Mouse (Mus musculus): ENCODE data around the gene Defb36.

Gene Defb36

DNA sequence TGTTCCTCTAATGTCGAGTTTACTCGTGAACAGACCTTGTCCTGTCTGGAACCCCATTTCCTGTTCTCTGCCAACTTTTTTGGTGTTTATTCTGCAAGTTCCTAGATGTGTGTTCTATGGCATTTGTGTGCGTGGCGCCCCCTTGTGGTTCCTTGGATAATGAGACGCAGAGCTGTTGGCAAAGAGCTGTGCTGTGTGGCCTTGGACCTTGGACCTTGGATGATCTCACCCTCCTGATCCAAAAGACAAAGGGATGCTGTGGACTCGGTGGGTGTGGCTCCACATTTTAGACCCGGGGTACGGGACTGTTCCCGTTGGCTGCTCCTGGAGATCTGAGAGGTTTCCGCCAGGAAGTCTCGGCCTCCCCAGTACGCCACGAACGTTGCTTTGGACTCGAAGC lies at the start of gene Defb36:
Gene Defb36 (plus strand): TSS at position 271 of the 400 bp plus-strand sequence.
- in situ Hi-C loops (cut with MboI, MseI): no loop called here

- in situ Hi-C loops (cut with MboI, MseI): no loop called here
These were observed 47.5 kb upstream of the Defb36 start for GRCm38 (mm10) chr2:152556655-152557054.

DNA sequence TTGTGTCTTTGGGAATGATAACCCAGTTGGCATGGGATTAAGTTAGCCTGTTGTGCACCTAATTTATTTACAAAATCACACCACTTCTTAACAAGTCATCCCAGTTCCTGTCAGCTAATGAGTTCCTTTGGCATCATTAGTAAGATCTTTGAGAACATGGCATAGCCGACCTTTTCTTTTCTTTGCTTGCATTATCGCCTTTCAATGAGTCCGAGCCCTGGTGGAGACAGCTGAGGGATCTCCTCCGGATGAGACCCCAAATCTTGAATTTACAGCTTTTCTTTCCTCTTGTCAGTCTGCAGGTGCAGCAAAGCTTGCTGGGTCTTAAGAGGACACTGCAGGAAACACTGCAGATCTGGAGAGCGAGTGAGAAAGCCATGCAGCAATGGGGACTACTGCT lies 35.1 kb upstream of the Defb36 start, which contains the start of gene Gm17416:
Gene Gm17416 (plus strand): TSS at position 301 of the 400 bp plus-strand sequence.
- in situ Hi-C loops (cut with MboI, MseI): no loop called here

- in situ Hi-C loops (cut with MboI, MseI): no loop called here
These were observed 34.2 kb upstream of the Defb36 start for GRCm38 (mm10) chr2:152569881-152570280.

DNA sequence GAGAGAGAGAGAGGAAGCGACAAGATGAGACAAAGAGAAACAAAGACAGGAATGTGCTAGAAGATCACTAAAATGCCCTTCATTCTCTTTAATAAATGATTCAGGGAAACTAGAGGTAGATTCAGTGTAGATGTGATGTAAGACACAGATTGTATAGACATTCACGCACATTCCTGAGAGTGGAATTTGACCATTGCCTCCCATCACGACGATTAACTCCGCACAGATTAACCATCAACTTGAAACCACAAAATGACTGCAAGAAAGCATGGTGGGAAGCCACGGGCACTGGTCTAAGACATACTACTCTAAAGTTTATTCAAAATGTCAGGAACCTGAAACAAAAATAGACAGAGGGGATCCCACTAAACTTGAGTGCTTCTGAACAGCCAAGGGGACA lies 33.8 kb upstream of the Defb36 start:
- in situ Hi-C loops (cut with MboI, MseI): no loop called here

- in situ Hi-C loops (cut with MboI, MseI): no loop called here
These were observed 31.9 kb upstream of the Defb36 start, which contains the start of gene Defb21 for GRCm38 (mm10) chr2:152572114-152572794. TSS of gene Defb21 (plus strand) at chr2:152572744.

- in situ Hi-C loops (cut with MboI, MseI): no loop called here
These were observed 30.6 kb upstream of the Defb36 start for GRCm38 (mm10) chr2:152573484-152573883.

DNA sequence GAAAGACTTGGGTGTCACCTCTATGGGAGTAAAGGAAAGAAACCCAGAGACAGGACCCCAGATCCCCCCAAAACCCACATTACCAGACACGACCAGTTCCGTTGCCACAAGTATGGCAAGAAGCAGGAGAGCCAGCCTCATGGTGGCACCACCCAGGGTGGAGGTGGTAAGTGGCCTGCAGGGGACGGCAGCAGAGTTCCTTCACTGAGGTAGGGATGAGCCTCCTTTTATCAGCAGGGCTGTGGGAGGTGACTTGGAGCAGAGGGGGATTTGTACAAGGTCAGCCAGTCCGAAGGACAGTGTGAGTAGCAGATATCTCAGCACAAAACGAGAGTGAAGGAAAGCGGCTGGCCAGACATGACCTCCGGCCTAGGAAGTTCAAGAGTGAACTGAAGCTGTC lies 24.0 kb upstream of the Defb36 start, which contains the start of gene Defb19:
Gene Defb19 (minus strand): TSS at position 206 of the 400 bp plus-strand sequence.
- in situ Hi-C loops (cut with MboI, MseI): no loop called here

DNA sequence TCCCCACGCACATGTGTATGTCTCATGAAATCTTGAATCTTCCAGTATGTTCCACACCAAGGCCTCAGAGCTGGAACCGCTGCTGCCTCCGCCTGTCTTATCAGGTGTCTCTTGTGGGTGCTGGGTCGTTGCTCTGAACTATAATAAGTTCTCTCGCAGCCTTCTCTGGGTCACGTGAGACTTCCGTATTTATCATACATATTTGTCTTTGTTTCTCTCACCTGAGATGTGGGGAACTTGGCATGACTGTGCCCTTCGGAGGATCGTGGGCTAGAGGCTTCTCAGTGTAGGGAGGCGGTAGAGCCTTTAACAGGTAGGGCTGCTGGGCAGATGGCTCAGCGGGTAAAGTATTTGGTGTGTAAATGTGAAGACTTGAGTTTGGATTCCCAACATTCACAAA lies 23.5 kb upstream of the Defb36 start:
- in situ Hi-C loops (cut with MboI, MseI): no loop called here

DNA sequence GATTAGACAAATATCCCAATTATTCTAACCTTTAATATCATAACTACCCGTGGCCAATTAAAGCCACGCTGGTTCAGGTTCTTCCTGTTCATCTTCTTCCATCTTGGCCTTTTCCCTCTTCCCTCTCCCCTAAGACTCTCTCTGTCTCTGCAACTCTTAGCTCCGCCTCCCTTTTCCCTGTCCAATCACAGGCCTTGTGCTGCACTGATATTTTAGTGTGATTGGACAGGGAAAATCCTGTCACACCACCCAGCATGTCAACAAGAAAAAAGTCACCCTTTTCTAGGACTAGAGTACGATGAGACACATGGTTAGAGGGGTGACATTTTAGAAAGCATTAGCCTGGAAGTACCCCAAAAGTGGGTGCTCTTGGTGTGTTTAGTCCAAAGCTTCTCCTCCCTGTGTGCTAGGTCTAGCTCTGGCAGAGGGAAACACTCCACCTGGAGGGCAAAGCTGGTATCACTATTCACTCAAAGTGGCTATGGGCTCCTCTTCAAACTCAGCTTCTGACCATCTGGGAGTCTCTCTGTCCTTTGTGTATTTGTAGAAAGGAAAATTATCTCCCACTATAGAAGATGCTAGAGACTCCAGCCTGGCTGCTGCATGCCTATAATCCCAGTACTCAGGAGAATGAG lies 17.1 kb upstream of the Defb36 start:
- in situ Hi-C loops (cut with MboI, MseI): no loop called here

GRCm38 (mm10) chr2:152588450-152588849 lies 15.7 kb upstream of the Defb36 start:
- in situ Hi-C loops (cut with MboI, MseI): no loop called here

GRCm38 (mm10) chr2:152589021-152589420 lies 15.1 kb upstream of the Defb36 start:
- in situ Hi-C loops (cut with MboI, MseI): no loop called here

- in situ Hi-C loops (cut with MboI, MseI): no loop called here
These were observed 4.8 kb upstream of the Defb36 start, which contains the start of gene Defb45 for GRCm38 (mm10) chr2:152599299-152599698. TSS of gene Defb45 (minus strand) at chr2:152599399.

GRCm38 (mm10) chr2:152600076-152600475 lies 4.1 kb upstream of the Defb36 start:
- in situ Hi-C loops (cut with MboI, MseI): no loop called here

DNA sequence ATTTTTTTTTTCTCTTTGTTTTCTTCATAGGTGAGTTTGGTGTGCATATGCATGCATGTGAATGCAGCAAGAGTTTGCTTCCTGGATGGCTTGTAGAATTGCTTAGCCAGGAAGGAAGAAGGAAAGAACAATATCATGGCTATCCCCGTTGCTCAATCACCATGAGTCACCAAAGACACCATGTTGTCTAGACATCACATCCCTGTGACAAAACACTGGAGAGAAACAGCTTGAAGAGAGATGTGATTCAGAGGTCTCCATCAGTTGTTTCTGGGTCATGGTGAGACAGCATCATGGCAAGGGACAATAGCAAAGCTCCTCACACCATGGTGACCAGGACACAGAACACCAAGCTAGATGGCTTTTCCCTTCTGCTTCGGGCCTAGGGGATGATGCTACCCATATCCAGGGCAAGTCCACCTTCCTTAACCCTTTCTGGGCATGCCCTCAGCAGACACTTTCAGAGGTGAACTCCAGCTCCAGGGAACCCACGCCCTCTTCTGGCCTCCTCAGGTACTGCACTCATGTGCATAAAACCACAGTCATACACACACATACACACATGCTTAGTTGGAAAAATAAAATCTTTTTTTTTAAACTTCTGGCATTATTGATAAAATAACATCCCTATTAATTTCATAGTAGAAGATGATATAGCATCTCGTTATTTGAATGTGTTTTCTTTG lies 2.7 kb upstream of the Defb36 start:
- in situ Hi-C loops (cut with MboI, MseI): no loop called here

- in situ Hi-C loops (cut with MboI, MseI): loop anchor here in 1 of 2 experiments (5.0 kb wide), 1 partner anchor 60 kb away; the partner anchor contains the start of gene H13
These were observed 3.6 kb downstream of the Defb36 start for GRCm38 (mm10) chr2:152607746-152608145.

DNA sequence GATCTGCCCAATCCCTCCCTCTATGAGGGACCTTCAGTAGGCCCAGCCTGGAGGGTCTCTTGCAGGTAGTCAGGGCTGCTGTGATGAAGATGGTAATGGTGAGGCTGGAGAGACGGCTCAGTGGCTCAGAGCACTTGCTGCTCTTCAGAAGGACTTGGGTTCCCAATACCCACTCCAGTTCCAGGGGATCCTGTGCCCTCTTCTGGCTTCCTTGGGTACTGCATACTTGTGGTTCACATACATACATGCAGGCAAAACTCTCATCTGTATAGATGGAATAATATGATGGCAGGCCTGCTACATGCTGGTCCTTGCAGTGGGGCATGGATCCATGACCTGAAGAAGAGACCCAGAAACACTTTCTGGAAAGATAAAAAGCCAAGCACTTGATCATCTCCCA lies 4.6 kb downstream of the Defb36 start:
- in situ Hi-C loops (cut with MboI, MseI): loop anchor here in 1 of 2 experiments (5.0 kb wide), 1 partner anchor 59 kb away; the partner anchor contains the start of gene H13

DNA sequence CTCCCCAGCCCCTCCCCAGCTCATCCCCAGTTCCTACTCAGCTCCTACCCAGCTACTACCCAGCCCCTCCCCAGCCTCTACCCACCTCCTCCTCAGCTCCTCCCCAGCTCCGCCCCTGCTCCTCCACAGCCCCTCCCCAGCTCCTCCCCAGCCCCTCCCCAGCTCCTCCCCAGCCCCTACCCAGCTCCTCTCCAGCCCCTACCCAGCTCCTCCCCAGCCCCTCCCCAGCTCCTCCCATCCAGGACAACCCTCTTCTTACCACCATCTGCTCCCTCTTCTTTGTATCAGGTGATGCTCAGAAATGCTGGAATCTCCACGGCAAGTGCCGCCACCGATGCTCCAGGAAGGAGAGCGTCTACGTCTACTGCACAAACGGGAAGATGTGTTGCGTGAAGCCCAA lies 8.1 kb downstream of the Defb36 start:
- in situ Hi-C loops (cut with MboI, MseI): no loop called here

- in situ Hi-C loops (cut with MboI, MseI): loop anchor here in 1 of 2 experiments (5.0 kb wide), 1 partner anchor 42 kb away; no protein-coding TSS in a partner anchor
These were observed 11.4 kb downstream of the Defb36 start for GRCm38 (mm10) chr2:152615563-152615962.

GRCm38 (mm10) chr2:152616470-152616869 lies 12.3 kb downstream of the Defb36 start:
- in situ Hi-C loops (cut with MboI, MseI): loop anchor here in 1 of 2 experiments (5.0 kb wide), 1 partner anchor 41 kb away; no protein-coding TSS in a partner anchor

DNA sequence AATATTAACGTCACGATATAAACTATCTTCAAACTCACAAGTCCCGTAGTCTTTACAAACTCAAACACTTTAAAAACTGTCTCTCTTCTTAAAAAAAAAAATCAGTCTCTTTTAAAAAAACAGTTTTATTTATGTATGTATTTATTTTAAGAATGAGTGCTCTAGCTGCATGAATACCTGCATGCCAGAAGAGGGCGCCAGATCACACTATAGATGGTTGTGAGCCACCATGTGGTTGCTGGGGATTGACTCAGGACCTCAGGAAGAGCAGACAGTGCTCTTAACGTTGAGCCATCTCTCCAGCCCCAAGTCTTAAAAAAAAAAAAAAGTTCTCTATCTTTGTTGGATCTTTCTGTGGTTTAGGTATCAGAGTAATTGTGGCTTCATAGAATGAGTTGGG lies 13.2 kb downstream of the Defb36 start:
- in situ Hi-C loops (cut with MboI, MseI): loop anchor here in 1 of 2 experiments (5.0 kb wide), 1 partner anchor 40 kb away; no protein-coding TSS in a partner anchor

Data from T-helper 17 cell (primary cell).